Mouse (Mus musculus): ENCODE data around the gene Jpt1. TPM values are rescaled to one million over a fixed set of nuclear protein-coding genes. Genes with fewer than 3 reads are reported as not detected.

Gene Jpt1
- total and polyA plus RNA-seq, 3 experiments = 294 to 479 (median 439) TPM

GRCm38 (mm10) chr11:115543571-115543970 is 29.4 kb upstream of the Jpt1 start:
- H3K9me3 ChIP-seq (replicated peaks; ENCODE audit: low read length) = no peaks in the 10 kb centered on the region

GRCm38 (mm10) chr11:115538045-115538444 is 23.9 kb upstream of the Jpt1 start:
- H3K4me2 ChIP-seq (ENCODE audit: insufficient read depth, low read depth, poor library complexity, severe bottlenecking) = no peak overlapping the region
- no peak overlapping the region for H3K27ac ChIP-seq (ENCODE audit: insufficient read depth, low read depth)
- no peak overlapping the region for H3K9ac ChIP-seq (ENCODE audit: insufficient read depth, low read depth)
- H3K36me3 ChIP-seq (replicated peaks in 1 of 2; ENCODE audit: control insufficient read depth in 1 of 2, insufficient read depth in 1 of 2, low read length in 1 of 2) = peaks cover 5 to 13% of the 10 kb centered on the region in 2 experiments
- peaks cover 27% of the 10 kb centered on the region for H3K79me2 ChIP-seq (replicated peaks; ENCODE audit: control insufficient read depth, extremely low read depth, insufficient read depth, poor library complexity, severe bottlenecking)
- no peaks in the 10 kb centered on the region for H3K9me3 ChIP-seq (replicated peaks; ENCODE audit: low read length)
- H3K27me3 ChIP-seq (replicated peaks) = peaks cover under 1% of the 10 kb centered on the region
- in situ Hi-C loops (cut with MboI; ENCODE audit: low pct_ligation_motif_present, low pct_unique_long_range_greater_than_20kb, low sequenced_read_pairs) = no loop called here
- dilution Hi-C loops (cut with MboI; ENCODE audit: extremely low pct_ligation_motif_present, extremely low pct_unique_long_range_greater_than_20kb, low sequenced_read_pairs) = no loop called here
- no peak for DNase-seq (ENCODE audit: extremely low read depth)
- no peak overlapping the region for H3K4me3 ChIP-seq (replicated peaks in 1 of 3; ENCODE audit: low read depth in 2 of 3, low read length in 2 of 3, poor library complexity in 1 of 3)
- H3K4me1 ChIP-seq (ENCODE audit: control insufficient read depth in 1 of 2, insufficient read depth in 2 of 2) = peaks cover 6 to 29% of the 10 kb centered on the region in 2 experiments; a peak in 3 of 4 replicates
- TF ChIP-seq MXI1 (IDR thresholded peaks at IDR 0.05; ENCODE audit: low read depth, low read length) (no peak), RCOR1 (conservative IDR thresholded peaks at IDR 0.05; ENCODE audit: low read depth, low read length) (no peak), MYC (IDR thresholded peaks at IDR 0.05; ENCODE audit: low read depth, low read length) (peak; percentile 73; the same call in 1 of the 2 replicates), USF1 (IDR thresholded peaks at IDR 0.05; ENCODE audit: low read depth, low read length) (no peak), JUND (conservative IDR thresholded peaks at IDR 0.05; ENCODE audit: low read depth, low read length) (no peak), E2F4 (IDR thresholded peaks at IDR 0.05; ENCODE audit: insufficient replicate concordance, low read depth, low read length) (no peak), BHLHE40 (IDR thresholded peaks at IDR 0.05; ENCODE audit: low read depth, low read length) (no peak), ELF1 (IDR thresholded peaks at IDR 0.05; ENCODE audit: low read depth, low read length) (no peak), CHD1 (IDR thresholded peaks at IDR 0.05; ENCODE audit: low read depth, low read length) (no peak), SMC3 (IDR thresholded peaks at IDR 0.05; ENCODE audit: low read depth, low read length) (no peak; the same call in 1 of the 2 replicates), ETS1 (conservative IDR thresholded peaks at IDR 0.05; ENCODE audit: low read depth, low read length) (no peak), MAFK (IDR thresholded peaks at IDR 0.05; ENCODE audit: insufficient replicate concordance, low read length) (no peak), GABPA (IDR thresholded peaks at IDR 0.05; ENCODE audit: insufficient replicate concordance, low read depth, low read length) (no peak), POLR2A (IDR thresholded peaks at IDR 0.05; ENCODE audit: low read depth, low read length) (no peak), ZMIZ1 (IDR thresholded peaks at IDR 0.05; ENCODE audit: low read depth, low read length) (no peak), RAD21 (IDR thresholded peaks at IDR 0.05; ENCODE audit: low read depth, low read length) (peak; percentile 14), ZNF384 (IDR thresholded peaks at IDR 0.05; ENCODE audit: low read depth, low read length) (peak; percentile 88), CHD2 (IDR thresholded peaks at IDR 0.05; ENCODE audit: low read length) (no peak), HCFC1 (IDR thresholded peaks at IDR 0.05; ENCODE audit: low read depth, low read length) (no peak), ZKSCAN1 (IDR thresholded peaks at IDR 0.05; ENCODE audit: borderline replicate concordance, low read depth, low read length) (no peak), EP300 (IDR thresholded peaks at IDR 0.05; ENCODE audit: low read length) (no peak), JUN (IDR thresholded peaks at IDR 0.05; ENCODE audit: insufficient read depth, low read depth, low read length) (no peak), CTCF (conservative IDR thresholded peaks at IDR 0.05 in 1 of 2, IDR thresholded peaks at IDR 0.05 in 1 of 2; ENCODE audit: low read depth in 2 of 2, low read length in 2 of 2) (peak; percentile 15 to 63; a peak in 2 of 4 replicates), POLR2AphosphoS2 (IDR thresholded peaks at IDR 0.05; ENCODE audit: low read depth, low read length) (no peak), MAZ (IDR thresholded peaks at IDR 0.05; ENCODE audit: low read depth, low read length) (no peak), UBTF (IDR thresholded peaks at IDR 0.05; ENCODE audit: low read depth, low read length) (no peak), USF2 (conservative IDR thresholded peaks at IDR 0.05; ENCODE audit: low read depth, low read length) (no peak)

More at GRCm38 (mm10) chr11:115543571-115543970, 29.4 kb upstream of the Jpt1 start:
- Histone ChIP-seq H3K9ac (ENCODE audit: insufficient read depth, low read depth) (no peak overlapping the region), H3K4me1 (ENCODE audit: control insufficient read depth in 1 of 2, insufficient read depth in 2 of 2) (peaks cover 4 to 8% of the 10 kb centered on the region in 2 experiments), H3K27ac (ENCODE audit: insufficient read depth, low read depth) (no peak overlapping the region), H3K4me3 (replicated peaks in 1 of 3; ENCODE audit: low read depth in 2 of 3, low read length in 2 of 3, poor library complexity in 1 of 3) (no peak overlapping the region), H3K4me2 (ENCODE audit: insufficient read depth, low read depth, poor library complexity, severe bottlenecking) (no peak overlapping the region), H3K36me3 (replicated peaks in 1 of 2; ENCODE audit: control insufficient read depth in 1 of 2, insufficient read depth in 1 of 2, low read length in 1 of 2) (no peaks in the 10 kb centered on the region), H3K27me3 (replicated peaks) (peaks cover 8% of the 10 kb centered on the region), H3K79me2 (replicated peaks; ENCODE audit: control insufficient read depth, extremely low read depth, insufficient read depth, poor library complexity, severe bottlenecking) (no peaks in the 10 kb centered on the region)
- dilution Hi-C loops (cut with MboI; ENCODE audit: extremely low pct_ligation_motif_present, extremely low pct_unique_long_range_greater_than_20kb, low sequenced_read_pairs) (no loop called here), in situ Hi-C loops (cut with MboI; ENCODE audit: low pct_ligation_motif_present, low pct_unique_long_range_greater_than_20kb, low sequenced_read_pairs) (no loop called here)
- no peak for DNase-seq (ENCODE audit: extremely low read depth)
- TF ChIP-seq POLR2A (IDR thresholded peaks at IDR 0.05; ENCODE audit: low read depth, low read length) = no peak
- no peak for TF ChIP-seq ZC3H11A (IDR thresholded peaks at IDR 0.05; ENCODE audit: low read depth, low read length)
- no peak for TF ChIP-seq JUN (IDR thresholded peaks at IDR 0.05; ENCODE audit: insufficient read depth, low read depth, low read length)
- TF ChIP-seq CTCF (conservative IDR thresholded peaks at IDR 0.05 in 1 of 2, IDR thresholded peaks at IDR 0.05 in 1 of 2; ENCODE audit: low read depth in 2 of 2, low read length in 2 of 2) = no peak
- TF ChIP-seq MXI1 (IDR thresholded peaks at IDR 0.05; ENCODE audit: low read depth, low read length) = no peak
- TF ChIP-seq USF1 (IDR thresholded peaks at IDR 0.05; ENCODE audit: low read depth, low read length) = no peak
- no peak for TF ChIP-seq UBTF (IDR thresholded peaks at IDR 0.05; ENCODE audit: low read depth, low read length)
- no peak for TF ChIP-seq MAFK (IDR thresholded peaks at IDR 0.05; ENCODE audit: insufficient replicate concordance, low read length)
- TF ChIP-seq BHLHE40 (IDR thresholded peaks at IDR 0.05; ENCODE audit: low read depth, low read length) = no peak
- no peak for TF ChIP-seq GABPA (IDR thresholded peaks at IDR 0.05; ENCODE audit: insufficient replicate concordance, low read depth, low read length)
- no peak for TF ChIP-seq MYC (IDR thresholded peaks at IDR 0.05; ENCODE audit: low read depth, low read length)
- no peak for TF ChIP-seq USF2 (conservative IDR thresholded peaks at IDR 0.05; ENCODE audit: low read depth, low read length)
- TF ChIP-seq TBP (conservative IDR thresholded peaks at IDR 0.05; ENCODE audit: low read depth, low read length) = no peak
- TF ChIP-seq SIN3A (IDR thresholded peaks at IDR 0.05; ENCODE audit: low read length) = no peak
- no peak for TF ChIP-seq ZMIZ1 (IDR thresholded peaks at IDR 0.05; ENCODE audit: low read depth, low read length)
- no peak for TF ChIP-seq IRF4 (IDR thresholded peaks at IDR 0.05; ENCODE audit: low read depth, low read length)
- no peak for TF ChIP-seq EP300 (IDR thresholded peaks at IDR 0.05; ENCODE audit: low read length)
- no peak for TF ChIP-seq POLR2AphosphoS2 (IDR thresholded peaks at IDR 0.05; ENCODE audit: low read depth, low read length)
- TF ChIP-seq ETS1 (conservative IDR thresholded peaks at IDR 0.05; ENCODE audit: low read depth, low read length) = no peak
- TF ChIP-seq MAZ (IDR thresholded peaks at IDR 0.05; ENCODE audit: low read depth, low read length) = no peak
